Mouse (Mus musculus) gastrocnemius, postnatal 10 days (tissue): ENCODE data around the gene Itpkb. TPM values are rescaled to one million over a fixed set of nuclear protein-coding genes. Genes with fewer than 3 reads are reported as not detected.
"Not testable (repeated sequence)": the region's sequence is repeated elsewhere in the genome, so short reads cannot be mapped to it uniquely, and the experiment has no call there.

Source experiments
- DNase-seq: peaks from one replicate; pipeline ENCODE4 v3.0.0; 2021; ENCODE audit warnings: mixed read lengths
- total RNA-seq, 2 experiments: library from RNA; stranded (reverse); gene quantifications; 2 replicates each; pipeline ENCODE4 v1.2.3; 2021

Gene Itpkb
- total RNA-seq, 2 experiments from 2014 or later: 30.1 to 38.7 TPM

DNA sequence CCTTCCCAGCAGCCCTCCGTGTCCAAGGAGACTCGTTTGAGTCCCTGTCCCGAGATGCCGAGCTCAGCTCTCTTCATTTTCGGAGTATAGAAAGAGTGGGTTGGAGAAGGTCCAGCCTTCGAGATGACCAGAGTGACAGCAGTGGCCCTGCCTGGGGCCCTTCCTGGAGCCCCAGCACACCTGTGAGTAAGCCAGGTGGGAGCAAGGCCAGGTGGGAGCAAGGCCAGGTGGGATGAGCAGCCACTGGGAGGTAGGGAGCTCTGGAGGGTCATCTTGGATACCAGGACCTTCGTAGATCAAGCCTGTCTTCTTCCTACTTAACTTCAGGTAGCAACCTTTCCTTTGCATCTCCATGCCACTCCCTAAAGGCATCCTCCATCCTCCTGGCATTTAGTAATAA, 37.8 kb downstream of the Itpkb start:
- DNase-seq: no peak

DNA sequence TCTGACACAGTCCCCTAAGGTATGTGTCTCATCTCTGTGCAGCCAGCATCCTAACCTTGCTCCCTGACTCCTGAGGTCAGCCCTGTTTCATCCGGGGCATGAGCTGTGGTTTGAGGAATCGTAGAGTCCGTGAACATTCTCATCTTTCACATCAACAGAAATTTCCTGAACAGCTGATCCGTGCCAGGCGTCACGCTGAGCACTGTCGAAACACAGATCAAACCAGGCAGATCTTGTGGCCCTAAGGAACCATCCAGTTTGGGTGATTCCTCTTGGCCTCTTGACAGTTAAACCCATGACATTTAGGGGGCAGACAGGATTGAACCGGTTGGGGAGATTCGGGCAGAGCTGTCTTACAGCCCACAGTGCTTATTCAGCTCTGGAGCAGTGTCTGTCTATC, 38.4 kb downstream of the Itpkb start:
- DNase-seq: no peak

DNA sequence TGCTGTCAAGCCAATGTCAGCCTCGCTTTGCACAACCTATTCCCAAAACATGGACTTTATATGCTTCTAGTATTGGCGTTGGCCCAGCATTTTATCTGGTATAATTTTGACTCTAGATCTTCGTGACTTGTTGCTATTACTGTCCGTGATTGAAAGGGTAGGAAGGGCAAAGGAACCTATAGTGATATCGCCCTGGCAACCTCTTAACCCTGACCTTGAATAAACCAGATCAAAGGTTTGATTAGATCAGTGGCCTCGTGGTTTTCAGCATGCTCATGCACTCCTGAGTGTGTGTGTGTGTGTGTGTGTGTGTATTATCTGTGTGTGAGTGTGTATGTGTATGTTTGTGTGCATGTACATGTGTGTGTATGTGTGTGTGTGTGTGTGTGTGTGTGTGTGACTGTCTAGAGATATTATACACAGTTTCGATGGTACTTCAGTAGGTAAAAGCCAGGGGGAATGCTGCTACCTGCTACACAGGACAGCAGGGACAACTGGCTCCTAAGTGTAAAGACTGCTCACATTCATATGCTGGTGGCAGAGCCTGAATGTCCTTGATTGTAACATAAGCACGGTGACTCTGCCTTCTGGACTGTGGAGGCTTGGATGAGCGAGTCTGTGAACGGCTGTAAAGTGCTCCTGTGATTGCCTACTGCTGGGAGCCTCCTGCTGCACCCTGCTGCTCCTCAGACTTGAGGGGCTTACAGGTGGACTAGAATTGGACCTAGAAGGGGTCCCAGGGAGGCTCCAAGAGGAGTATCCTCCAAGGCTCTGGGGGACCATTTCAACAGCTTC, 40.8 kb downstream of the Itpkb start:
- no peak for DNase-seq

DNA sequence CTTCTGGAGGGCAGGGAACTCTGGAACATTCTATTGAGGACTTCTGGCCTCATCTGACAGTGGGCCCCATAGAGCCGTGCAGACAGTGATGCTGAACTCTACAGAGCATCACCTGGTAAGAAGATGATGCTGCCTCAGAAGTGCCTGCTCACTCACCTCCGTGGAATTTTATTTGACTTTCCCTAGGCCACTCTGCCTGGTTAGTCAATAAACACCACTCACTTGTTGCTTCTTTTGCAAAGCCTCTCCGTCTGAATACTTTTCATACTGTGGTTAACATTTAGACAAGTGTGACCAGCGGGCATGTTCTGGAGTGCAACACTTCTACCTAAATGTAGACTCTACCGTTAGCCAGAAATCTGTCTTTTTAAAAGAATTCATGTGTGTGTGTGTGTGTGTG, 42.0 kb downstream of the Itpkb start:
- DNase-seq: not testable (repeated sequence)

DNA sequence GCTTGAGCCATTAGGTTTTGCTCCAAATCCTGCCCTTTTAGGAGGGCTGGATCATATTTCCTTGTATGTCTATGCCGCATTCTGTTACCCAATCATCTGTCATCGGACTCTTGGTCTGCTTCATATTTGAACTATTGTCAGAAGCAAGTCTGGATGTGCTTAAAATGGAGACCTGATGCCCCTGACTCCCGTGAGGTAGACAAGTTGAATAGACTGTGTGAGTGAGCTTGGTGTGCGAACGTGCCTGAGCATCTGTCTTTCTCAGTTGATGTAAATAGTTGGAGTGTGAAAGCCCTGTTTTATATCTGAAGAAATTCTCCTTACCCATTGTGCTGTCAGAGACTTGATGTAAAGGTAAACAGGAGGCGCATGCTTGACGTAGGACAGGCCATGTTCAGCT, 46.3 kb downstream of the Itpkb start:
- no peak for DNase-seq

DNA sequence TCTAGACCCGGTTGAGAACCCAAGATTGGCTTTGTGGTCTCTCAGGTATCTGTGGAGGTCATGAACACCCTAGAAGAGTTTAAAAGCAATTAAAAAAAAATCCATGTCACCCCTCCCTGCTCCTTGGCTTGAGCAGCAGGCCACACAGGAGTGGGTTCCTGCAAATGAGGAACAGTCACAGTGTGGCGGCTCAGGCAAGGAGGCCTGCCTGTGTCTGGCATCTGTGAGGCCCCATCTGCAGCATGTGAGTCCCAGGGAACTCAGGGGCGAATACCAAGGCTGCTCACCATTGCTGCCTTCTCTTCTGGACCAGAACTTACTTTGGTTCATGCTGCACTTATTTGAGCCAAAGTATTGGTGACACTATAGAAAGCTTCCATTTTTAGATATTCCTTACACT, 49.3 kb downstream of the Itpkb start:
- DNase-seq: no peak

DNA sequence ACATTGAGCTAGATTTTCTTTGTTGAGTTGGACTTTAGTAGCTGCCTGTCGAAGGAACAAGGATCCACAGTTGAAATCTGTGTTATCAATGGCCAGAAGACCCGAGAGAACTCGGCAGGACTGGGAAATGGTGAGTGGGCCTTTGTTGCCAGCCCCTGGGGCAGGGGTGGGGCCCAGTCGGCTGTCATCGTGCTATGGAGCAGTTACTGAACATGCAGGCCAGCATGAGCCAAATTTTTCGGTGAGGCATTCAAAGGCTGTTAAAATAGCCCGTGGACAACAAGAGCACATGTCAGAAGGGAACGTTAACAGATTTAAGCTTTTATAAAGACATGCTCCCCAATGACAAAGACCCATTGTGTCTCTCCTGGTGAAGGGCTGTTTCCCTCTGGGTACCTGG, 52.1 kb downstream of the Itpkb start:
- DNase-seq: no peak

DNA sequence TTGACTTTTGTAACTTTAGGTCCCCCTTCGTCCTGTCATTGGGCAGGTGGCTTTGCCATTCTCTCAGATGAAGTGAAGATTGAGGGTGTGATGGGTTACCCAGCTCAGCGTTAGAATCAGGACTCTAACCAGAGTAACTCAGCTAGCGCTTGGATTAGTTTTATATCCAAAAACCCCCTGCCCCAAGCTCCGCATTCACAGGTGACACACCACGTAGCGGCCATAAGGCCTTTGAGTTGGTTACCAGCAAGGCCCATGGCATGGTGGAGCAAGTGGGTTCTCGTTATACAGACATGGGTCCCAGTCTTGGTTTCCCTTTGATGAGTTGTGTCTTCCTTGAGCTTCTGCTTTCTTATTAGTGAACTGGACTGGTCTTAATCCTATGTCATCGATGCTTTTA, 53.6 kb downstream of the Itpkb start:
- DNase-seq: no peak

DNA sequence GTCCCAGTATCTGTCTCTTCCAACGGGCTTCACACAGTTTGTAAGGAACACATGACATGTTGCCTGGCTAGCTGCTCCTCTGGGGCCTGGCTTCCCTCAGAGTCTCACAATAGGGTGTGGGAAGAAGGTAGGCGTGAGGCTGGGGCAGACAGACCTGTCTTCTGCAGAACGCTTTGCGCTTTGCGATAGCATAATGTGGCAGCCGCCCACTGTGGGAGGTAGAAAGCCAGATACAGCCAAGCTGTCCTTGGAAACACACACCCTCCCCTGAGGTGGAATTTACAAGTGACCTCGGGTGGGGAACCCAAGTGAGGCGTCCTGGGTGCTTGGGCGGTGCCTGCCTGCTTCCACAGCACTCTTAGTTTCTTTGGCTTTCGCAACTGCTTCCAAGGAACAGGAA, 54.2 kb downstream of the Itpkb start:
- no peak for DNase-seq

DNA sequence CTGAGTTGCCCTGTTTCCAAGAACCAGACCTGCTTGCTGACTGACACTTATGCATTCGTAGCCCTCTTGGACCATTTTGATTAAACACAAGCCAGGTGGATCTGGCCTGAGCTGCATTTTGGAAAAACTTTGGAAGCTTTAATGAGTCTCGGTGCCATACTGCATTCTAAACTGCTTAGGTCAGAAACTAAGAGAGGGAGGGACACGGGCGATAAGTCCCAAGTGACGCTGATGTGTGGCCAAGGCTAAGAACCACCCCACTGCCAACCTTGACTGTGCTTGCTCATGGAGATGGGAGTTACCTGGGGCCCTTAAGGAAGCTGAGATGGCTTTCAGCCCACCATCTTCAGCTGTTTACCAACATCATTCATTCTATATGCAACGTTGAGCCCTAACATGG, 55.0 kb downstream of the Itpkb start:
- DNase-seq: no peak

DNA sequence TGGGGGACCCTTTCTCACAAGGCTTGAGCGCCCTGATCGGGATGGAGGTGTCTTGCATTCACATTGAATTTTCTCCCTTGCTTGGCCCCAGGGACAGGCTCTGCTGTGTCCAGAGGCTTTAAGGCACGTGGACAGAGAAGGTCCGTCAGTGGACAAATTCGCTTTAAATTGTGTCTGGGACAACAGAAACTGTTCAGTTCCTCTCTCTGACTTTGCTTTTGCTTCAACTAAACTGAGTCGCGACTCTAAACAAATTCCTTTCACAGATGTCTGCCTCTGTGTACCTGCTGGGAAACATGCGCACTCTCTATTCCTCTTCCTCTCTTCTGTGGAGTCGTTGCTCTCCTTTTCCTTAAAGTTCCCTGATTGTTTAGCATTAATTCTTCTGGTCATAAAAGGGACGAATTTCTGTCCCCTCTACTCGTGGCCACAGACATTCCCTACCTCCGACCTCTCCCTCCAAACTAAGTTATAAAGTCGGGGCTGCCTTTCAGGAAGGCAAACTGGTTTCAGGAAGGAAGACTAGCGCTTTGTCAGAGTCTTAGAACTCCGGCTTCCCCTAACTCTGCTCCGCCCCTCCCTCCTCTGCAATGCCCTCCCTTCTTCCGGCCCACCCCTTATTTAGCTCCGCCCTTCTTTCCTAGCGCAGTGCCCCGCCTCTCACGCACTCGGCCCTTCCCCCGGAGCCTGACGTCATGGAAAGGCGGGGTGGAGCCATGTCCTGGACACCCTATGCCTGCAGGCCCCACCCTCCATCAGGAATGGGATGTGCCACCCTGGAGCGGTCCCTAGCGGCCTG, 56.9 kb downstream of the Itpkb start:
- DNase-seq: peak; percentile 97

DNA sequence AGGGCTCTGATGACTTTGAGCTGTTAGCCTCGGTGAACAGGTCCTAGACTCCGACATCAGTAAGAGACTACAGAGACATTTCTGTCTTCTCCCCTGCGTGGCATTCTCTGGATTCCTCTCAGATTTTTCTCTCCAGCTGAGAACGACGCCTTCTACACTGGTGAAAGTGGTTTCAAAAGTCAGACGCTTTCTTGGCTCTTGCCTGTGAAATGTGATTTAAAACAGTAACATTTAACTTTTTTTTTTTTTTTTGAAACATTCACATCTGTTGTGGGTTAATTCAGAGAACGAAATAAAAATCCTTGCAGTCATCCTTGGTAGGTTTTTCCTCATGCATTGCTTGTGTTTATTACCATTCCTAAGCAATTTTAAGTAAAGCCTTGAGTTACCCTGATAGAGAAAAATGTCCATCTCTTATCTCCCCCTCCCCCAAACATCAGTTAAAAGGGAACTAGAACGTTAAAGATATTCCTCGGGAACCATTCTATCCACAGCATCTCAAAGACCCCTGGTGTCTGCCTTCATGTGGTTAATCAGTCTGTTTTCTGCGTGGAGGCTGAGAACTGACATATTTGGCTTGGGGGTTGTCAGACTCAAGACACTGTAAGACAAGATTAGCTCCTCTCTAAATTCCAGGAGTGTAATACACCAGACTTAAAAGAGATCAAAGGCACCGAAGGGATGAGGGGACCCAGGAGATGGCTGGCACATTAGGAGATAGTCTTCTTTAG, 57.6 kb downstream of the Itpkb start:
- no peak for DNase-seq

DNA sequence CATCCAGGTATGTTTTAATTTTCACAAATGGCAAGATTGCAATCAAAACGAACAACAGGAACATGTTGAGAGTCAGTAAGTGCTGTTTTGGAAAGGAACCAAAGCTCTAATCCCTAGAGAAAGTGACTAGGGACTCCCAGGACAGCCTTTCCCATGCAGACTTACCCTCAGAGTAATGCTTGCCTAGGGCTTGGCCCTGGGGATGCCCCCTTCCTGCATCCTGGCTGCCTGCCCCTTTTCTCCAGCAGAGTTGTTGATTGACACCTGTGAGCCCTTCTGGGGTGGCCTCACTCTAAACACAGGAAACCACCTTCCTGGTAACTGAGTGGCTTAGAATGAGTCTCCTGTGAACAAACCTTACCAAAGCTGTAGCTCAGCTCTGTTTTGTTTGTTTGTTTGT, 58.2 kb downstream of the Itpkb start:
- DNase-seq: no peak

DNA sequence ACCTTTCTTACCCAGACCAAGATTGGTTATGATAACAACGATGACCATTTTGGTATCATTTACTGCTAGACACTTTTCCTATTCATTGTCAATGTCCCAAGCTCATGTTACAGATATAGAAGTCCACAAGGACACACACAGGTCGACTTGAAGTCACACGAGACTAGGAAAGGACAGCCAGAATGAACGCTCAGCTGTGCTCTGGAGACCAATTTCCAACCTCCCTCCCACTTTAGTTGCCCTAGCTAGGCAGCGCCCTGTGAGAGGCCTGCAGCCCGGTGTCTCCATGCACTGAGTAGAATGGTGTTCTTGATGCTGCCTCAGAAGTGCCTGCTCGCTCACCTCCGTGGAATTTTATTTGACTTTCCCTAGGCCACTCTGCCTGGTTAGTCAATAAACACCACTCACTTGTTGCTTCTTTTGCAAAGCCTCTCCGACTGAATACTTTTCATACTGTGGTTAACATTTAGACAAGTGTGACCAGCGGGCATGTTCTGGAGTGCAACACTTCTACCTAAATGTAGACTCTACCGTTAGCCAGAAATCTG, 59.0 kb downstream of the Itpkb start:
- DNase-seq: not testable (repeated sequence)

DNA sequence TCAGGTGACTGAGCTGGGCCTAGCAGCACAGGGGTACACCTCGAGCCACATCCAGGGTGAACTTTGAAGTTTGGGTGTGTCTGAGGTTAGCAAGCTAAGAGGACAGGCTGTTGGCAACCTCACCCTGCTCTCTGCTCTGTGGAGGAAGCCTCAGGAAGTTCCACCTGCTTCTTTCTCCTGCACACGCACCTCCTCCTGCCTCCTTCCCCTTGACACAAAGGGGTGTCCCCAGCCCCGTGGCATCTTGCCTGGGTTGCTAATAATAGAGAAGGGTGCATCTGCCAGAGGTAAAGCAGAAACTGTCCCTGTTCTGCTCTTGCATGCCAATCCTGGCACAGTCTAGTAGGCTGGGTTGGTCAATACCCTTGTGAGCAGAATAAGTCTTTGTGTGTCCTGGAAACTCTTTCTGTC, 60.0 kb downstream of the Itpkb start:
- peak; percentile 25 for DNase-seq

DNA sequence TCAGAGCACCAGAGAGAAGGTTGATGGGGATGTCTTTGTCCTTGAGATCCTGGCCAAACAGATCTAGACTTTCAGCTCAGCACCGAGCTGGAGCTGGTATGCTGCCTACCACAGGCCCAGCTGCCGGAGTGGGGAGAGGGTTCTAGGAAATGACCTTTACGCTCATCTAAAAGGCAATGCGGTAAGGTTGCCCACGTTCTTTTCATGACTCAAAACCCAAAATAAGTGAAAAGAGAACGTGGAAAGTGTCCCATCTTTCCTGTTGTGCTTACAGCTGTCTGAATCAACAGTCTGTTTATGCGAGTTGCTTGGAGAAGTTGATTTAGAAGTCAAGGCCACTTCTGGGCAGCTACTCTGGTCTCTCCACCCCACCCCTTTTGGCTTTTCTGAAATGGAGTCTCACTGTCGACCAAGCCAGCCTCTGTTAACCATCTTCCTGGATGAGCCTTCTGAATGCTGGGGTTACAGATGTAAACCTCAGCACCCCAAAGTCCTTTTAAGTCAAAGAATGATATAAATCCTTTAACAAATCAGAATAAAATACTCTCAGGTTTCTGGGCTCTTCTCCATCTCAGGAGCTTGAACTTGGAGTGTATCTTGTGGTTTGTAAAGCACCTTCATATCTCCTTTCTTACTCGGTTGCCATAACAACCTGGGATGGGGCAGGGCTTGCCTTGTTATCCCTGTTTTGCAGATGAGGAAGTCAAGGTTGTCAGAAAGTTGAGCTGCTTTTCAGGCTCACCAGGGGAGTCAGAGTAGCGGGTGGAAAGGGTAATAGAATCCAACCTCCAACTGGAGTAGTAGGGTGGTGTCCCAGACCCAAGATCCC, 60.7 kb downstream of the Itpkb start:
- no peak for DNase-seq

DNA sequence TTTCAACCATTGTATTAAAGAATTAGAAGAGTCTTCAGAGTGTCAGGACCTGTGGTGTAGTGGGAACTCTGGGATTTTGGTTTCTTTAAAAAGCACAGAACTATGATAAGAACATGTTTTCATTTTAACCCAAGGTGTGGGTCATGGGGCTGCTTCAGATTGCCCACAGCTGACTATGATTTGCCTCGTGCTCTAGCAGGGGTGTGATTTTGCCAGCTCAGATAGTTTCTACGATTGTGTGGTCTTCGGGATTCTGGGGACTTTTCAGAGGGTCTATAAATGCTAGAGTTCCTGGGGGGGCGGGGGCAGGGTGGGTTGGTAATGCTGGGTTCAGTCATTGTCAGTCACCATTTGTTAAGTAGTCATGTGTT, 61.3 kb downstream of the Itpkb start:
- no peak for DNase-seq

DNA sequence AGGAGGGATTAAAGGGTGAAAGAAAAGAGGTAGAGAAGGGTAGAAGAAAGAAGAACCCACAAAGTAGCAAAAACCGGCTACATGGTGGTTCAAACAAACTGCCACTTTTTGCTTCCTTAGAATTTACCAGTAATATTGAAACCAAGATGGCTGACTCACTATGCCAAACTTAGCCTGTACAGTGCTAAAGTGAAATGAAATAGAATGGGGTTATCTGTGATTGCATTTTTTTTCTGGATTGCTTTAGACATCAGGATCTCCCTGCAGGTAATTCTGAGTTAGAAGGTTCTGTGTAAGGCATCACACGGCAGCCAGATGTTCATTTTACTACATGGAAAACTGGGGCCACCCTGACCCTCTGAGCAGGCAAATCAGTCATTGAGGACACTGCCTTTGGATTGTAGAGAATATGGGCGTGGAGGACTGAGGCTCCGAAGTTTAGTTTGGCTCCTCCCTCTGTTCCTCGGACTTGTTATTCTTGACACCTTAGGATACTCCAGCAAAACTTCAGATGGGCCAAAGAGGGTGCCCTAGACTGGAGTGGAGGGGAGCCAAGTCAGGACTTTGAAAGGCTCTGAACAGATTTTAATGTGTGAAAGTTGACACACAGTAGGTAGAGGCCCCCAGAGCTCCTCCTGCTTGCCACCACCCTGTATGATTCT, 62.0 kb downstream of the Itpkb start:
- no peak for DNase-seq

DNA sequence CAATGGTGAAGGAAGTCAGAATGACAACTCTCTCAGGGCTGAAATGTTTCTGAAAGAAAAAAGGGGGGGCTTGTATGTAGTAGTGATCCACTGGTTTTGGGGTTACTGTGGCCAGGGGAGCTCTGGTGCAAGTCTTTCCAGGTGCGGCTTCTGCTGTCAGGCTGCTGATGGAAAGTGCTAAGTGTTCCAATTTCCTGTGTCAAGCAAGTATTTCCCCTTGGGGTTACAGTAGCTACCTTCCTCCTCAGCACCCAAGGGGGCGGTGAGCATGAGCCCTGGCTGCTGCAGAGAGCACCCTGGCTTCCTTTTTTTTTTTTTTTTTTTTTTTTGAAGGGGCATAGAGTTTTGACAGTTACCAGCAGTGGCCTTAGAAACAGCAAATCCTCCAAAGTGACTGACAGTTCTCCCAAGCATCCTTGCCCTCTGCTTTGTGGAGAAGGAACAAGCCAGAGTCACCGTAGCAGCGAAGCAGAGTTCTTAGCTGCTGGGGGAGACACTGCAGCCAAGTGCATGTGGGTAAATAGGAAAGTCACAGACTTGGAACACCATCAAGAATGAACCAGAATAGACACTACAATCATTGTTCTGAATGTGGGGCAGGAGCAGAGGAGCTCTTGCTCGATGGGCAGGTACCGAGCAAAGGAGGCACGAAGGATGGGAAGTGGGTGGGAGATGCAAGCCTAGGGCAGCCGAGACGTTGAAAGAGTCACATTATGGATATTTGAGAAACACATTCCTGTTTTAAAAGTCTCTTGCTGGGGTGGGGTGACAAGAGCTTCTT, 62.9 kb downstream of the Itpkb start:
- no peak for DNase-seq

DNA sequence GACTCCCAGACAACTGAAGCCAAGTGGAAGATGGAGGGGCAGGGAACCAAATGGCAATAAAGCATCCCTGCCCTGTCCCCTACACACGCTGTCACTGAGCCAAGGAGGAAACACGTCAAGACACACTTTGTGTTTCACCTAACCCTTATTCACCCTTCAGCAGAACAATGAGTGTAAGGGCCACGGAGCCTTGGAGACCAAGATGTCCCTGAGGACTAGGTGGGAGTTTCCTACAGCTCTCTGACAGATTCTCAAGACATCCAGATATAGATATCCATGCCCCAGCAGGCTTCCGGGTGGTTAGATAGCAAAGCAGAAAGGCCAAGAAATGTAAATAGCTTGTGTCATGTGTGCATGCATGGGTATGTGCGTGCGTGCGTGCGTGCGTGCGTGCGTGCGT, 63.6 kb downstream of the Itpkb start:
- no peak for DNase-seq

DNA sequence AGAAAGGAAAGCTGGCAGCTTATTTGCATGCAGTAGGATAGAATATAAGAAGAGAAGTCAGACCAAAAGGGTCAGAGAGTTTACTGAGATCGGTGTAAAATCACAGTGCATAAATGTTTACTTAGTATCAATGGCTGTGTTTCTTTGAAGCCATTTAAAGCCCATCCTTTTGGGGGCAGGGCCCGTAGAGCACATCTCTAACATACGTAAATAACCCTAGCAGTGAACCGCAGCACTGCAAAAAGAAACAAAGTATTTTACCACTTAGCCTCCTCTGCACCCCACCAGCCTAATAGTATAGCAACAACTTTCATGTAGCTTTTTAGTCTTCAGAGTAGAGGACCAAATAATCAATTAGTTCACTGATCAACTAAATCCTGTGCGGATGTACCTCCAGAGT, 67.4 kb downstream of the Itpkb start:
- no peak for DNase-seq
